Mouse (Mus musculus) liver, postnatal 0 days (tissue): Measurements from ENCODE around the gene Crim1. TPM values are rescaled to one million over a fixed set of nuclear protein-coding genes. Genes with fewer than 3 reads are reported as not detected.

Experiments
- ATAC-seq: fragments of 200-750 bp; cut with Nextera tagmentation; 2 replicates; pipeline ENCODE4 v1.8.0; 2017; ENCODE audit warnings: mild to moderate bottlenecking, moderate library complexity
- DNase-seq: peaks from one replicate; pipeline ENCODE4 v3.0.0-alpha.2; 2016
- H3K27ac ChIP-seq: fragments of 300-500 bp; sonication (generic); 2 replicates; pipeline ENCODE4 v1.5.1; 2014; ENCODE audit warnings: antibody characterized with exemption, moderate library complexity, mild to moderate bottlenecking, low read depth
- H3K27me3 ChIP-seq: fragments of 300-500 bp; sonication (generic); 2 replicates; pipeline ENCODE4 v1.6.1; 2014; ENCODE audit warnings: low read length, control low read depth, mixed read lengths; ENCODE audit not compliant: insufficient read depth
- H3K36me3 ChIP-seq: fragments of 300-500 bp; sonication (generic); replicated peaks from 2 replicates; pipeline ENCODE4 v1.6.1; 2014; ENCODE audit warnings: mild to moderate bottlenecking, control low read depth, low read length, moderate library complexity, mixed read lengths; ENCODE audit not compliant: insufficient read depth
- H3K4me1 ChIP-seq: fragments of 300-500 bp; sonication (generic); 2 replicates; pipeline ENCODE4 v1.6.1; 2014; ENCODE audit warnings: antibody characterized with exemption, mild to moderate bottlenecking, control low read depth; ENCODE audit not compliant: insufficient read depth
- H3K4me2 ChIP-seq: fragments of 300-500 bp; sonication (generic); 2 replicates; pipeline ENCODE4 v1.6.1; 2014; ENCODE audit warnings: low read depth, mild to moderate bottlenecking, low read length, moderate library complexity, mixed read lengths
- H3K4me3 ChIP-seq: fragments of 300-500 bp; sonication (generic); 2 replicates; pipeline ENCODE4 v1.5.1; 2014; ENCODE audit warnings: low read depth, low read length
- H3K9ac ChIP-seq: fragments of 300-500 bp; sonication (generic); replicated peaks from 2 replicates; pipeline ENCODE4 v1.6.1; 2014; ENCODE audit warnings: mild to moderate bottlenecking, moderate library complexity
- H3K9me3 ChIP-seq: fragments of 300-500 bp; sonication (generic); 2 replicates; pipeline ENCODE4 v1.6.1; 2016; ENCODE audit warnings: mild to moderate bottlenecking, control low read depth, low read length, mixed read lengths
- CTCF ChIP-seq: sonication (generic); IDR thresholded peaks from 2 replicates; pipeline ENCODE4 v1.5.1; 2016; ENCODE audit warnings: antibody characterized with exemption, low read depth
- EP300 ChIP-seq: IDR thresholded peaks from 2 replicates; pipeline ENCODE4 v1.6.1; 2016; ENCODE audit warnings: antibody characterized with exemption, low read depth, mild to moderate bottlenecking
- WGBS: fragments of 180-500 bp; shearing (Covaris S2); extraction: QIAGEN DNeasy Blood & Tissue Kit; methylation state at CpG from one replicate; pipeline ENCODE4 v1.1.7; 2014; ENCODE audit not compliant: insufficient replicate concordance; 5-methylcytosine and 5-hydroxymethylcytosine counted together
- polyA plus RNA-seq: library from polyadenylated mRNA; unstranded; fragments of >200 nt; fragmentation: Nextera tagmentation; extraction: Ambion mirVana; gene quantifications from 2 replicates; pipeline ENCODE4 v1.2.1, GENCODE M21; 2015

Crim1 gene
- polyA plus RNA-seq, 1 experiment from 2014 or later = 0.86 TPM

- 82% methylated on average over 10 of the region's 10 CpGs for WGBS
- TF ChIP-seq EP300 (no peak), CTCF (no peak)
- H3K4me3 ChIP-seq = no peak overlapping the region
- ATAC-seq (no peak), DNase-seq (no peak)
- no peaks in the 10 kb centered on the region for H3K27me3 ChIP-seq
- H3K4me1 ChIP-seq = no peaks in the 10 kb centered on the region
- no peak overlapping the region for H3K27ac ChIP-seq
- H3K36me3 ChIP-seq = no peaks in the 10 kb centered on the region
- no peak overlapping the region for H3K9ac ChIP-seq
- no peak overlapping the region for H3K4me2 ChIP-seq
- H3K9me3 ChIP-seq = no peaks in the 10 kb centered on the region
These were observed 133.2 kb downstream of the Crim1 start for GRCm38 (mm10) chr17:78333275-78333674.

- Histone ChIP-seq H3K9ac (no peak overlapping the region), H3K4me3 (no peak overlapping the region), H3K27me3 (no peaks in the 10 kb centered on the region), H3K4me2 (no peak overlapping the region), H3K27ac (no peak overlapping the region), H3K4me1 (no peaks in the 10 kb centered on the region), H3K36me3 (no peaks in the 10 kb centered on the region), H3K9me3 (no peaks in the 10 kb centered on the region)
- DNase-seq = no peak
- WGBS = 87% methylated on average over 8 of the region's 8 CpGs
- TF ChIP-seq CTCF = no peak
- TF ChIP-seq EP300 = no peak
- ATAC-seq = no peak
These were observed 135.2 kb downstream of the Crim1 start for GRCm38 (mm10) chr17:78335250-78335649.

GRCm38 (mm10) chr17:78343688-78344087 lies 143.6 kb downstream of the Crim1 start:
- Histone ChIP-seq H3K27me3 (no peaks in the 10 kb centered on the region), H3K27ac (no peak overlapping the region), H3K36me3 (no peaks in the 10 kb centered on the region), H3K9ac (no peak overlapping the region), H3K4me2 (no peak overlapping the region), H3K4me3 (no peak overlapping the region), H3K9me3 (no peaks in the 10 kb centered on the region), H3K4me1 (no peaks in the 10 kb centered on the region)
- ATAC-seq (no peak), DNase-seq (no peak)
- WGBS = 86% methylated on average over 3 of the region's 3 CpGs
- TF ChIP-seq EP300 (no peak), CTCF (no peak)

- H3K27ac ChIP-seq = no peak overlapping the region
- DNase-seq = no peak
- TF ChIP-seq EP300 (no peak), CTCF (no peak)
- H3K27me3 ChIP-seq = no peaks in the 10 kb centered on the region
- H3K9ac ChIP-seq = no peak overlapping the region
- H3K36me3 ChIP-seq = no peaks in the 10 kb centered on the region
- WGBS = 83% methylated on average over 17 of the region's 17 CpGs
- H3K9me3 ChIP-seq = no peaks in the 10 kb centered on the region
- H3K4me3 ChIP-seq = no peak overlapping the region
- H3K4me1 ChIP-seq = no peaks in the 10 kb centered on the region
- H3K4me2 ChIP-seq = no peak overlapping the region
- ATAC-seq = no peak
These were observed 147.2 kb downstream of the Crim1 start for GRCm38 (mm10) chr17:78347111-78347801.

DNA sequence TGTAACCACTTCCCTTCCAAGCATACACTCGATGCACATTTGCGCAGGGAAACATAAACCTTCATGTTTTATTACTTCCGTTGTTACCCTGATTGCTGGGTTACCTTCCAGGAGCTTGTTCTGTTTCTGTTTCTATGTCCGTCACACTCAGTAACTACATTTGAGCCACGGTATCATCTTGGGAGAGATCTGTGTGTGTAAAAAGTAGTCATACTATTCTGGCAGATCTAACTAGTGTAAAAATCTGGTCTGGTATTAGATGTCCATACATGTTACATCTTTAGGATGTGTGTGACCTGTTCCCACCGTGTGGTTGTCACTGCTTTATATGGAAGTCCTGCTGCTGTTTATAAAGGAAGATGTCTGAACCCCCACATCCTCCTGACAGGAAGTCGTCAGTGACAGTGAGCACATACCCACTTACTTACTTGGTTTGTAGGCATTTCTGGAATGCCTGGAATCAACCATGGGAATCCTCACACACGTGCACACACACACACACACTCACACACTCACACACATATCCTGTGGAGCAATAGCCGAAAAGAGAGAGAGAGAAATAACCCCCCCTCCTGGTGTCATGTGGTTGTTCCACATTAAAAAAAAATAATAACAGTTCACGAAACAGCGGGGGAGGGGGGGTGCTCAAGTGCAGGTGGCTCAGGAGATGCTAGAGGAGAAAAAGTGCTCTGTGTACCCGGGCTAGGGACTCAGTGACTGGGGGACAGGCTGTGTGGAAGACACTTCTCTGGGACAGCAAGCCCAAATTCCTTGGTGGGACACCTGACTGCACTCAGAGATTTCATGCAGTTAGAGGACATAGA lies 151.8 kb downstream of the Crim1 start:
- no peak overlapping the region for H3K27ac ChIP-seq
- H3K9ac ChIP-seq = no peak overlapping the region
- TF ChIP-seq EP300 (no peak), CTCF (no peak)
- no peaks in the 10 kb centered on the region for H3K9me3 ChIP-seq
- no peaks in the 10 kb centered on the region for H3K4me1 ChIP-seq
- WGBS = 62% methylated on average over 12 of the region's 12 CpGs
- H3K27me3 ChIP-seq = no peaks in the 10 kb centered on the region
- no peaks in the 10 kb centered on the region for H3K36me3 ChIP-seq
- ATAC-seq (no peak), DNase-seq (no peak)
- no peak overlapping the region for H3K4me3 ChIP-seq
- H3K4me2 ChIP-seq = no peak overlapping the region

DNA sequence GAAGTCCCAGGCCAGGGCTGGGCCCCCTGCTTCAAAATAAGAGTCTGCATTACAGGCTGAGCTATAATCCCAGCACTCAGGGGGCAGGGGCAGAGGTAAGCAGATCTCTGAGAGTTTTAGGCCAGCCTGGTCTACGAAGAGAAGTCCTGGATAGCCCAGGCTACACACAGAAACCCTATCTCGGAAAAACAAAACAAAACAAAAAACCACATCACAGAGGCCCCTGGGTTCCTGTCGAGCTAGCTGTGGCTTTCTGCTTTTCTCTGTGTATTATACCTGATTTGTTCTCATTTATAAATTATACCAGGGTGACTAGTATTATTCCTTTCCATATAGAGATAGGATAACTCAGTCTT lies 152.4 kb downstream of the Crim1 start:
- Histone ChIP-seq H3K27ac (no peak overlapping the region), H3K36me3 (no peaks in the 10 kb centered on the region), H3K27me3 (no peaks in the 10 kb centered on the region), H3K4me2 (no peak overlapping the region), H3K9me3 (no peaks in the 10 kb centered on the region), H3K9ac (no peak overlapping the region), H3K4me1 (no peaks in the 10 kb centered on the region), H3K4me3 (no peak overlapping the region)
- whole genome bisulfite sequencing = 48% methylated on average over 3 of the region's 3 CpGs
- ATAC-seq = no peak
- TF ChIP-seq EP300 (no peak), CTCF (no peak)
- DNase-seq = no peak
